Mouse (Mus musculus) MEL (cell line): Measurements from ENCODE around the gene Pck2. TPM values are rescaled to one million over a fixed set of nuclear protein-coding genes. Genes with fewer than 3 reads are reported as not detected.

ENCODE experiments used
- DNase-seq: peaks from one replicate; pipeline ENCODE4 v3.0.0; 2011; ENCODE audit warnings: low read depth, low spot score
- H3K27ac ChIP-seq: 2 replicates; pipeline ENCODE4 v1.5.1; 2012; ENCODE audit warnings: low read depth, mild to moderate bottlenecking, control low read depth, low read length, moderate library complexity; ENCODE audit not compliant: control insufficient read depth
- H3K27me3 ChIP-seq, 2 experiments: fragments of 150-350 bp in 1 of 2; sonication (generic) in 1 of 2; 2 replicates each; pipeline ENCODE4 v1.6.1; 2012; ENCODE audit warnings: low read length in 2 of 2, mild to moderate bottlenecking in 2 of 2, improper control_type of control experiment in 1 of 2, moderate library complexity in 1 of 2; ENCODE audit not compliant: insufficient read depth in 2 of 2, control insufficient read depth in 1 of 2
- H3K36me3 ChIP-seq, 2 experiments: 2 replicates each; pipeline ENCODE4 v1.6.1; 2012 to 2014; ENCODE audit warnings: low read length in 2 of 2, improper control_type of control experiment in 1 of 2, inconsistent platforms in 1 of 2, mild to moderate bottlenecking in 1 of 2; ENCODE audit not compliant: insufficient read depth in 2 of 2, control insufficient read depth in 1 of 2
- H3K4me1 ChIP-seq, 2 experiments: fragments of 150-350 bp in 1 of 2; sonication (generic) in 1 of 2; 2 replicates each; pipeline ENCODE4 v1.6.1; 2012; ENCODE audit warnings: low read length in 2 of 2, improper control_type of control experiment in 1 of 2, mild to moderate bottlenecking in 1 of 2; ENCODE audit not compliant: insufficient read depth in 2 of 2, control insufficient read depth in 1 of 2
- H3K4me3 ChIP-seq, 2 experiments: fragments of 150-350 bp in 1 of 2; sonication (generic) in 1 of 2; 2 replicates each; pipeline ENCODE4 v1.5.1; 2012; ENCODE audit warnings: low read depth in 2 of 2, low read length in 2 of 2, mild to moderate bottlenecking in 2 of 2, moderate library complexity in 2 of 2, control low read depth in 1 of 2, improper control_type of control experiment in 1 of 2; ENCODE audit not compliant: control insufficient read depth in 1 of 2, insufficient read depth in 1 of 2
- H3K79me2 ChIP-seq: 2 replicates; pipeline ENCODE4 v1.6.1; 2012; ENCODE audit warnings: mild to moderate bottlenecking, low read length, moderate library complexity; ENCODE audit not compliant: control insufficient read depth, poor library complexity, insufficient read depth
- H3K9ac ChIP-seq: 2 replicates; pipeline ENCODE4 v1.6.1; 2012; ENCODE audit warnings: low read depth, mild to moderate bottlenecking, control low read depth, low read length, moderate library complexity; ENCODE audit not compliant: control insufficient read depth, poor library complexity, severe bottlenecking
- H3K9me3 ChIP-seq: fragments of 150-350 bp; sonication (generic); replicated peaks from 2 replicates; pipeline ENCODE4 v1.6.1; 2012; ENCODE audit warnings: mild to moderate bottlenecking, low read length, improper control_type of control experiment, moderate library complexity; ENCODE audit not compliant: insufficient read depth
- BHLHE40 ChIP-seq: IDR thresholded peaks from 2 replicates; pipeline ENCODE4 v1.6.1; 2012; ENCODE audit warnings: low read depth, mild to moderate bottlenecking, inconsistent platforms, low read length, improper control_type of control experiment, borderline replicate concordance
- CHD1 ChIP-seq: IDR thresholded peaks from 2 replicates; pipeline ENCODE4 v1.6.1; 2012; ENCODE audit warnings: low read depth, mild to moderate bottlenecking, inconsistent platforms, low read length, improper control_type of control experiment
- CTCF ChIP-seq, 3 experiments: IDR thresholded peaks in 2 of 3; conservative IDR thresholded peaks in 1 of 3; 2 replicates each; pipeline ENCODE4 v1.5.1; 2011 to 2012; ENCODE audit warnings: low read length in 3 of 3, low read depth in 2 of 3, mild to moderate bottlenecking in 2 of 3, improper control_type of control experiment in 1 of 3, inconsistent platforms in 1 of 3, mixed read lengths in 1 of 3, moderate library complexity in 1 of 3; ENCODE audit not compliant: control insufficient read depth in 1 of 3, insufficient read depth in 1 of 3, poor library complexity in 1 of 3, severe bottlenecking in 1 of 3
- E2F4 ChIP-seq: IDR thresholded peaks from 2 replicates; pipeline ENCODE4 v1.6.1; 2011; ENCODE audit warnings: low read depth, low read length, improper control_type of control experiment, borderline replicate concordance
- ELF1 ChIP-seq: IDR thresholded peaks from 2 replicates; pipeline ENCODE4 v1.6.1; 2014; ENCODE audit warnings: low read depth, mild to moderate bottlenecking, inconsistent platforms, low read length, improper control_type of control experiment, moderate library complexity
- EP300 ChIP-seq, 2 experiments: IDR thresholded peaks; 2 replicates each; pipeline ENCODE4 v1.6.1; 2011; ENCODE audit warnings: improper control_type of control experiment in 2 of 2, low read length in 2 of 2, low read depth in 1 of 2, mild to moderate bottlenecking in 1 of 2
- GABPA ChIP-seq: IDR thresholded peaks from 2 replicates; pipeline ENCODE4 v1.6.1; 2012; ENCODE audit warnings: low read depth, mild to moderate bottlenecking, inconsistent platforms, low read length, improper control_type of control experiment, moderate library complexity
- GATA1 ChIP-seq: IDR thresholded peaks from 2 replicates; pipeline ENCODE4 v1.6.1; 2011; ENCODE audit warnings: low read depth, low read length, improper control_type of control experiment
- HCFC1 ChIP-seq: IDR thresholded peaks from 2 replicates; pipeline ENCODE4 v1.6.1; 2012; ENCODE audit warnings: low read depth, mild to moderate bottlenecking, inconsistent platforms, low read length, improper control_type of control experiment, moderate library complexity
- JUND ChIP-seq: IDR thresholded peaks from 2 replicates; pipeline ENCODE4 v1.6.1; 2011; ENCODE audit warnings: low read depth, mild to moderate bottlenecking, improper control_type of control experiment, low read length
- KAT2A ChIP-seq: conservative IDR thresholded peaks from 2 replicates; pipeline ENCODE4 v1.6.1; 2012; ENCODE audit warnings: low read depth, low read length, improper control_type of control experiment, inconsistent platforms
- MEF2A ChIP-seq: IDR thresholded peaks from 2 replicates; pipeline ENCODE4 v1.6.1; 2014; ENCODE audit warnings: low read depth, mild to moderate bottlenecking, inconsistent platforms, low read length, improper control_type of control experiment; ENCODE audit not compliant: poor library complexity, insufficient replicate concordance, severe bottlenecking; ENCODE audit errors: extremely low read depth
- MXI1 ChIP-seq: IDR thresholded peaks from 2 replicates; pipeline ENCODE4 v1.6.1; 2011; ENCODE audit warnings: mild to moderate bottlenecking, low read depth, low read length, improper control_type of control experiment
- MYB ChIP-seq: IDR thresholded peaks from 2 replicates; pipeline ENCODE4 v1.6.1; 2011; ENCODE audit warnings: mild to moderate bottlenecking, low read depth, low read length, improper control_type of control experiment
- NELFE ChIP-seq: IDR thresholded peaks from 2 replicates; pipeline ENCODE4 v1.6.1; 2011; ENCODE audit warnings: low read depth, low read length, improper control_type of control experiment
- NRF1 ChIP-seq: IDR thresholded peaks from 2 replicates; pipeline ENCODE4 v1.6.1; 2014; ENCODE audit warnings: low read depth, mild to moderate bottlenecking, inconsistent platforms, low read length, improper control_type of control experiment, moderate library complexity; ENCODE audit not compliant: poor library complexity, insufficient read depth, severe bottlenecking
- POLR2A ChIP-seq, 2 experiments: IDR thresholded peaks; 2 replicates each; pipeline ENCODE4 v1.6.1; 2011 to 2012; ENCODE audit warnings: low read length in 2 of 2, mild to moderate bottlenecking in 2 of 2, control low read depth in 1 of 2, improper control_type of control experiment in 1 of 2, low read depth in 1 of 2, moderate library complexity in 1 of 2; ENCODE audit not compliant: control insufficient read depth in 1 of 2, insufficient read depth in 1 of 2, poor library complexity in 1 of 2
- POLR2AphosphoS2 ChIP-seq: IDR thresholded peaks from 2 replicates; pipeline ENCODE4 v1.6.1; 2011; ENCODE audit warnings: low read length, improper control_type of control experiment
- RAD21 ChIP-seq: IDR thresholded peaks from 2 replicates; pipeline ENCODE4 v1.6.1; 2011; ENCODE audit warnings: mild to moderate bottlenecking, low read depth, low read length, improper control_type of control experiment
- SIN3A ChIP-seq: IDR thresholded peaks from 2 replicates; pipeline ENCODE4 v1.6.1; 2012; ENCODE audit warnings: low read length, improper control_type of control experiment, inconsistent platforms
- TAL1 ChIP-seq: IDR thresholded peaks from 2 replicates; pipeline ENCODE4 v1.6.1; 2012; ENCODE audit warnings: mild to moderate bottlenecking, inconsistent platforms, low read length, moderate library complexity, mixed read lengths
- TCF12 ChIP-seq: IDR thresholded peaks from 2 replicates; pipeline ENCODE4 v1.6.1; 2014; ENCODE audit warnings: low read depth, mild to moderate bottlenecking, inconsistent platforms, low read length, improper control_type of control experiment, moderate library complexity
- UBTF ChIP-seq: IDR thresholded peaks from 2 replicates; pipeline ENCODE4 v1.6.1; 2012; ENCODE audit warnings: low read depth, mild to moderate bottlenecking, inconsistent platforms, low read length, improper control_type of control experiment, moderate library complexity, borderline replicate concordance; ENCODE audit not compliant: insufficient read depth
- USF1 ChIP-seq: IDR thresholded peaks from 2 replicates; pipeline ENCODE4 v1.6.1; 2014; ENCODE audit warnings: low read depth, mild to moderate bottlenecking, inconsistent platforms, low read length, improper control_type of control experiment, moderate library complexity
- USF2 ChIP-seq, 2 experiments: IDR thresholded peaks; 2 replicates each; pipeline ENCODE4 v1.6.1; 2011 to 2012; ENCODE audit warnings: improper control_type of control experiment in 2 of 2, low read length in 2 of 2, borderline replicate concordance in 1 of 2, inconsistent platforms in 1 of 2, low read depth in 1 of 2, mild to moderate bottlenecking in 1 of 2; ENCODE audit not compliant: insufficient read depth in 1 of 2
- ZC3H11A ChIP-seq: IDR thresholded peaks from 2 replicates; pipeline ENCODE4 v1.6.1; 2012; ENCODE audit warnings: low read depth, mild to moderate bottlenecking, inconsistent platforms, low read length, improper control_type of control experiment
- ZKSCAN1 ChIP-seq: IDR thresholded peaks from 2 replicates; pipeline ENCODE4 v1.6.1; 2012; ENCODE audit warnings: low read depth, mild to moderate bottlenecking, inconsistent platforms, low read length, improper control_type of control experiment, moderate library complexity
- ZMIZ1 ChIP-seq: IDR thresholded peaks from 2 replicates; pipeline ENCODE4 v1.6.1; 2012; ENCODE audit warnings: low read depth, mild to moderate bottlenecking, inconsistent platforms, low read length, improper control_type of control experiment, moderate library complexity
- ZNF384 ChIP-seq: IDR thresholded peaks from 2 replicates; pipeline ENCODE4 v1.6.1; 2012; ENCODE audit warnings: low read depth, mild to moderate bottlenecking, inconsistent platforms, low read length, improper control_type of control experiment
- polyA plus RNA-seq, 2 experiments: library from polyadenylated mRNA; stranded (reverse) in 1 of 2; unstranded in 1 of 2; fragments of >175 nt in 1 of 2; fragments of >200 nt in 1 of 2; gene quantifications; 2 replicates each; pipeline versions ENCODE4 v1.2.1 to v1.2.4; 2012; ENCODE audit warnings: low replicate concordance in 2 of 2, low read depth in 1 of 2; ENCODE audit not compliant: insufficient read length in 2 of 2, insufficient read depth in 1 of 2, missing spikeins in 1 of 2
- total RNA-seq: library from RNA; depleted of rRNA; stranded (reverse); fragments of 300-350 nt; gene quantifications from 2 replicates; pipeline ENCODE4 v1.2.3, GENCODE M21; 2012

Pck2 gene
- total and polyA plus RNA-seq, 3 experiments, result 17.0 to 103 (median 63.7) TPM

GRCm38 (mm10) chr14:55559799-55560201, 19.7 kb downstream of the Pck2 start, which contains the start of gene Dcaf11 (continued):
- TF ChIP-seq ZNF384 (no peak), NELFE (peak; percentile 50), CHD1 (no peak), GABPA (no peak), JUND (no peak), RAD21 (no peak), SIN3A (peak; percentile 62; the same call in 1 of the 2 replicates), TCF12 (0 out of 2 replicates have a peak, but pooled peaks have one; percentile 30)

GRCm38 (mm10) chr14:55560202-55561073, 20.4 kb downstream of the Pck2 start, which contains the start of gene A730061H03Rik:
TSS of gene A730061H03Rik (minus strand) at chr14:55560406.
- H3K79me2 ChIP-seq, result no peaks in the 10 kb centered on the region; the same call in none of the 2 replicates
- no peaks in the 10 kb centered on the region for H3K9me3 ChIP-seq
- H3K4me3 ChIP-seq, result peak within 1 kb of the TSS; percentile 68 to 81
- peaks cover 0 to 23% of the 10 kb centered on the region in 2 experiments; a peak in 2 of 4 replicates for H3K36me3 ChIP-seq
- peak within 1 kb of the TSS; percentile 87 for H3K27ac ChIP-seq
- no peaks in the 10 kb centered on the region for H3K27me3 ChIP-seq
- DNase-seq, result peak; percentile 100
- peak within 1 kb of the TSS; percentile 75 for H3K9ac ChIP-seq
- H3K4me1 ChIP-seq, result peaks cover 7 to 30% of the 10 kb centered on the region in 2 experiments; a peak in 3 of 4 replicates
- peak in 1 of 2 experiments; percentile 10; a peak in 1 of 4 replicates for TF ChIP-seq EP300 (IDR thresholded peaks at IDR 0.05; ENCODE audit: low read depth in 1 of 2, low read length in 2 of 2)
- no peak for TF ChIP-seq TAL1
- peak; percentile 90 for TF ChIP-seq USF1
- no peak for TF ChIP-seq ZNF384
- peak; percentile 29; the same call in 1 of the 2 replicates for TF ChIP-seq NRF1
- TF ChIP-seq MXI1, result peak; percentile 83; the same call in 1 of the 2 replicates
- TF ChIP-seq POLR2AphosphoS2, result peak; percentile 70; the same call in 1 of the 2 replicates
- peak in 1 of 2 experiments; percentile 79; a peak in 3 of 4 replicates for TF ChIP-seq POLR2A (IDR thresholded peaks at IDR 0.05; ENCODE audit: control insufficient read depth in 1 of 2, insufficient read depth in 1 of 2, low read depth in 1 of 2, low read length in 2 of 2, poor library complexity in 1 of 2)
- TF ChIP-seq ZMIZ1, result 0 out of 2 replicates have a peak, but pooled peaks have one; percentile 28
- TF ChIP-seq CTCF (IDR thresholded peaks at IDR 0.05 in 2 of 3, conservative IDR thresholded peaks at IDR 0.05 in 1 of 3; ENCODE audit: control insufficient read depth in 1 of 3, insufficient read depth in 1 of 3, low read depth in 2 of 3, low read length in 3 of 3, poor library complexity in 1 of 3, severe bottlenecking in 1 of 3), result no peak; a peak in 1 of 6 replicates
- TF ChIP-seq UBTF, result no peak
- no peak for TF ChIP-seq MEF2A
- TF ChIP-seq GABPA, result no peak
- no peak for TF ChIP-seq JUND
- TF ChIP-seq E2F4, result no peak
- no peak for TF ChIP-seq ZKSCAN1
- TF ChIP-seq ZC3H11A, result no peak
- 0 out of 4 replicates have a peak, but pooled peaks of 1 of the 2 experiments have one; percentile 43 for TF ChIP-seq USF2 (IDR thresholded peaks at IDR 0.05; ENCODE audit: borderline replicate concordance in 1 of 2, insufficient read depth in 1 of 2, low read depth in 1 of 2, low read length in 2 of 2)
- TF ChIP-seq BHLHE40, result peak; percentile 91
- peak; percentile 41; the same call in 1 of the 2 replicates for TF ChIP-seq KAT2A
- peak; percentile 72 for TF ChIP-seq HCFC1
- TF ChIP-seq TCF12, result peak; percentile 19; the same call in 1 of the 2 replicates
- no peak for TF ChIP-seq RAD21
- peak; percentile 89 for TF ChIP-seq GATA1
- TF ChIP-seq ELF1, result peak; percentile 81
- TF ChIP-seq CHD1, result no peak
- TF ChIP-seq MYB, result 0 out of 2 replicates have a peak, but pooled peaks have one; percentile 14
